Mouse (Mus musculus) liver, postnatal 0 days (tissue): Measurements from ENCODE around the gene Dars2. TPM values are rescaled to one million over a fixed set of nuclear protein-coding genes. Genes with fewer than 3 reads are reported as not detected.
A peak's percentile ranks its signal among the peaks of the same experiment; 100 is the strongest.

Experiments used
- ATAC-seq: fragments of 200-750 bp; cut with Nextera tagmentation; 2 replicates; pipeline ENCODE4 v1.8.0; 2017; ENCODE audit warnings: mild to moderate bottlenecking, moderate library complexity
- DNase-seq: peaks from one replicate; pipeline ENCODE4 v3.0.0-alpha.2; 2016
- H3K27ac ChIP-seq: fragments of 300-500 bp; sonication (generic); 2 replicates; pipeline ENCODE4 v1.5.1; 2014; ENCODE audit warnings: antibody characterized with exemption, moderate library complexity, mild to moderate bottlenecking, low read depth
- H3K27me3 ChIP-seq: fragments of 300-500 bp; sonication (generic); 2 replicates; pipeline ENCODE4 v1.6.1; 2014; ENCODE audit warnings: low read length, control low read depth, mixed read lengths; ENCODE audit not compliant: insufficient read depth
- H3K36me3 ChIP-seq: fragments of 300-500 bp; sonication (generic); replicated peaks from 2 replicates; pipeline ENCODE4 v1.6.1; 2014; ENCODE audit warnings: mild to moderate bottlenecking, control low read depth, low read length, moderate library complexity, mixed read lengths; ENCODE audit not compliant: insufficient read depth
- H3K4me1 ChIP-seq: fragments of 300-500 bp; sonication (generic); 2 replicates; pipeline ENCODE4 v1.6.1; 2014; ENCODE audit warnings: antibody characterized with exemption, mild to moderate bottlenecking, control low read depth; ENCODE audit not compliant: insufficient read depth
- H3K4me2 ChIP-seq: fragments of 300-500 bp; sonication (generic); 2 replicates; pipeline ENCODE4 v1.6.1; 2014; ENCODE audit warnings: low read depth, mild to moderate bottlenecking, low read length, moderate library complexity, mixed read lengths
- H3K4me3 ChIP-seq: fragments of 300-500 bp; sonication (generic); 2 replicates; pipeline ENCODE4 v1.5.1; 2014; ENCODE audit warnings: low read depth, low read length
- H3K9ac ChIP-seq: fragments of 300-500 bp; sonication (generic); replicated peaks from 2 replicates; pipeline ENCODE4 v1.6.1; 2014; ENCODE audit warnings: mild to moderate bottlenecking, moderate library complexity
- H3K9me3 ChIP-seq: fragments of 300-500 bp; sonication (generic); 2 replicates; pipeline ENCODE4 v1.6.1; 2016; ENCODE audit warnings: mild to moderate bottlenecking, control low read depth, low read length, mixed read lengths
- CTCF ChIP-seq: sonication (generic); IDR thresholded peaks from 2 replicates; pipeline ENCODE4 v1.5.1; 2016; ENCODE audit warnings: antibody characterized with exemption, low read depth
- EP300 ChIP-seq: IDR thresholded peaks from 2 replicates; pipeline ENCODE4 v1.6.1; 2016; ENCODE audit warnings: antibody characterized with exemption, low read depth, mild to moderate bottlenecking
- WGBS: fragments of 180-500 bp; shearing (Covaris S2); extraction: QIAGEN DNeasy Blood & Tissue Kit; methylation state at CpG from one replicate; pipeline ENCODE4 v1.1.7; 2014; ENCODE audit not compliant: insufficient replicate concordance; 5-methylcytosine and 5-hydroxymethylcytosine counted together
- polyA plus RNA-seq: library from polyadenylated mRNA; unstranded; fragments of >200 nt; fragmentation: Nextera tagmentation; extraction: Ambion mirVana; gene quantifications from 2 replicates; pipeline ENCODE4 v1.2.1, GENCODE M21; 2015

Dars2 gene
- polyA plus RNA-seq, 1 experiment from 2014 or later = 16.2 TPM

- no peak overlapping the region for H3K4me3 ChIP-seq
These were observed 50.4 kb downstream of the Dars2 start for GRCm38 (mm10) chr1:161020051-161020450.

GRCm38 (mm10) chr1:161016378-161016777 lies 54.1 kb downstream of the Dars2 start:
- Histone ChIP-seq H3K27ac (no peak overlapping the region), H3K4me1 (no peaks in the 10 kb centered on the region; the same call in 1 of the 2 replicates), H3K9me3 (no peaks in the 10 kb centered on the region), H3K27me3 (no peaks in the 10 kb centered on the region), H3K4me3 (no peak overlapping the region), H3K4me2 (no peak overlapping the region), H3K9ac (no peak overlapping the region), H3K36me3 (0 out of 2 replicates have a peak, but pooled peaks cover 17% of the 10 kb centered on the region)
- no peak for ATAC-seq
- TF ChIP-seq CTCF = no peak
- no peak for TF ChIP-seq EP300
- DNase-seq = no peak
- 77% methylated on average over 2 of the region's 2 CpGs for WGBS

More at GRCm38 (mm10) chr1:161020051-161020450, 50.4 kb downstream of the Dars2 start:
- DNase-seq = no peak
- no peak overlapping the region for H3K4me2 ChIP-seq
- ATAC-seq = no peak
- TF ChIP-seq EP300 = no peak
- TF ChIP-seq CTCF = no peak
- 92% methylated on average over 14 of the region's 14 CpGs for WGBS
- H3K4me1 ChIP-seq = no peaks in the 10 kb centered on the region; the same call in 1 of the 2 replicates
- no peaks in the 10 kb centered on the region for H3K27me3 ChIP-seq
- no peak overlapping the region for H3K9ac ChIP-seq
- no peaks in the 10 kb centered on the region for H3K9me3 ChIP-seq
- 0 out of 2 replicates have a peak, but pooled peaks cover 17% of the 10 kb centered on the region for H3K36me3 ChIP-seq
- no peak overlapping the region for H3K27ac ChIP-seq

GRCm38 (mm10) chr1:161010436-161010835 lies 60.0 kb downstream of the Dars2 start:
- WGBS = 86% methylated on average over 4 of the region's 4 CpGs
- ATAC-seq = no peak

GRCm38 (mm10) chr1:161008038-161008437 lies 62.4 kb downstream of the Dars2 start:
- Histone ChIP-seq H3K4me1 (no peaks in the 10 kb centered on the region), H3K27me3 (no peaks in the 10 kb centered on the region), H3K9ac (no peak overlapping the region), H3K36me3 (peaks cover 9% of the 10 kb centered on the region; the same call in 1 of the 2 replicates), H3K4me3 (no peak overlapping the region), H3K4me2 (no peak overlapping the region), H3K27ac (no peak overlapping the region), H3K9me3 (no peaks in the 10 kb centered on the region)
- WGBS = 68% methylated on average over 2 of the region's 2 CpGs
- no peak for DNase-seq
- no peak for TF ChIP-seq CTCF
- no peak for TF ChIP-seq EP300
- ATAC-seq = peak; percentile 5; the same call in 1 of the 2 replicates

More at GRCm38 (mm10) chr1:161010436-161010835, 60.0 kb downstream of the Dars2 start:
- Histone ChIP-seq H3K4me2 (no peak overlapping the region), H3K9ac (no peak overlapping the region), H3K36me3 (0 out of 2 replicates have a peak, but pooled peaks cover 2% of the 10 kb centered on the region), H3K4me3 (no peak overlapping the region), H3K4me1 (no peaks in the 10 kb centered on the region; the same call in 1 of the 2 replicates), H3K27ac (no peak overlapping the region), H3K9me3 (no peaks in the 10 kb centered on the region), H3K27me3 (no peaks in the 10 kb centered on the region)
- no peak for DNase-seq
- no peak for TF ChIP-seq CTCF
- TF ChIP-seq EP300 = no peak

GRCm38 (mm10) chr1:161006471-161006870 lies 64.0 kb downstream of the Dars2 start:
- no peak overlapping the region for H3K27ac ChIP-seq
- DNase-seq (no peak), ATAC-seq (0 out of 2 replicates have a peak, but pooled peaks have one; percentile 14)
- H3K27me3 ChIP-seq = no peaks in the 10 kb centered on the region
- TF ChIP-seq EP300 (no peak), CTCF (no peak)
- H3K4me1 ChIP-seq = no peaks in the 10 kb centered on the region
- WGBS = 77% methylated on average over 5 of the region's 5 CpGs
- no peak overlapping the region for H3K9ac ChIP-seq
- no peak overlapping the region for H3K4me3 ChIP-seq
- no peak overlapping the region for H3K4me2 ChIP-seq
- H3K9me3 ChIP-seq = no peaks in the 10 kb centered on the region
- peaks cover 18% of the 10 kb centered on the region for H3K36me3 ChIP-seq

GRCm38 (mm10) chr1:161005526-161005925 lies 64.9 kb downstream of the Dars2 start:
- Histone ChIP-seq H3K27me3 (no peaks in the 10 kb centered on the region), H3K9ac (no peak overlapping the region), H3K4me1 (no peaks in the 10 kb centered on the region), H3K4me2 (no peak overlapping the region), H3K9me3 (no peaks in the 10 kb centered on the region), H3K27ac (no peak overlapping the region), H3K4me3 (no peak overlapping the region), H3K36me3 (peaks cover 18% of the 10 kb centered on the region)
- WGBS = 54% methylated on average over 3 of the region's 3 CpGs
- DNase-seq = no peak
- no peak for ATAC-seq
- TF ChIP-seq EP300 (no peak), CTCF (no peak)

GRCm38 (mm10) chr1:161004942-161005341 lies 65.5 kb downstream of the Dars2 start:
- TF ChIP-seq EP300 (no peak), CTCF (no peak)
- ATAC-seq (no peak), DNase-seq (no peak)
- no peak overlapping the region for H3K9ac ChIP-seq
- WGBS = 72% methylated on average over 4 of the region's 4 CpGs
- no peak overlapping the region for H3K27ac ChIP-seq
- H3K9me3 ChIP-seq = no peaks in the 10 kb centered on the region
- no peak overlapping the region for H3K4me2 ChIP-seq
- H3K4me3 ChIP-seq = no peak overlapping the region
- H3K27me3 ChIP-seq = no peaks in the 10 kb centered on the region
- no peaks in the 10 kb centered on the region for H3K4me1 ChIP-seq
- peaks cover 18% of the 10 kb centered on the region for H3K36me3 ChIP-seq
